Mouse (Mus musculus) kidney, adult 8-10 months (tissue): Measurements from ENCODE around the gene Pa2g4.
"Not testable (repeated sequence)": the region's sequence is repeated elsewhere in the genome, so short reads cannot be mapped to it uniquely, and the experiment has no call there.

Experiments used
- DNase-seq, 2 experiments: peaks; one replicate each; pipeline ENCODE4 v3.0.0; 2022

The Pa2g4 gene

GRCm38 (mm10) chr10:128565788-128566531 is at the start of gene Pa2g4:
TSS of gene Pa2g4 (minus strand) at chr10:128565987.
- DNase-seq, result peak; percentile 99

GRCm38 (mm10) chr10:128614934-128615333 is 49.1 kb upstream of the Pa2g4 start:
- DNase-seq, result no peak

GRCm38 (mm10) chr10:128613820-128614219 is 48.0 kb upstream of the Pa2g4 start:
- not testable (repeated sequence) for DNase-seq

GRCm38 (mm10) chr10:128613154-128613440 is 47.3 kb upstream of the Pa2g4 start:
- DNase-seq, result no peak

- peak; percentile 56 to 73 for DNase-seq
Measured at GRCm38 (mm10) chr10:128612433-128613153, 46.8 kb upstream of the Pa2g4 start.

GRCm38 (mm10) chr10:128606483-128606882 is 40.7 kb upstream of the Pa2g4 start:
- DNase-seq, result no peak

GRCm38 (mm10) chr10:128602470-128603128 is 36.8 kb upstream of the Pa2g4 start:
- DNase-seq, result no peak

- no peak for DNase-seq
Measured at GRCm38 (mm10) chr10:128601499-128601898, 35.7 kb upstream of the Pa2g4 start.

- DNase-seq, result no peak
Measured at GRCm38 (mm10) chr10:128598476-128598875, 32.7 kb upstream of the Pa2g4 start.

- DNase-seq, result no peak
Measured at GRCm38 (mm10) chr10:128592797-128593196, 27.0 kb upstream of the Pa2g4 start.

GRCm38 (mm10) chr10:128591436-128591835 is 25.6 kb upstream of the Pa2g4 start:
- no peak for DNase-seq

- DNase-seq, result peak; percentile 59 to 71
Measured at GRCm38 (mm10) chr10:128590193-128590690, 24.5 kb upstream of the Pa2g4 start.

GRCm38 (mm10) chr10:128589464-128590192 is 23.8 kb upstream of the Pa2g4 start, which contains the start of gene Erbb3:
TSS of gene Erbb3 (minus strand) at chr10:128589652.
- DNase-seq, result peak; percentile 79 to 80

GRCm38 (mm10) chr10:128588775-128589463 is 23.1 kb upstream of the Pa2g4 start:
- peak; percentile 73 to 74 for DNase-seq

GRCm38 (mm10) chr10:128588136-128588535 is 22.3 kb upstream of the Pa2g4 start:
- peak in 1 of 2 experiments; percentile 30 for DNase-seq

- DNase-seq, result peak; percentile 80 to 86
Measured at GRCm38 (mm10) chr10:128587697-128588096, 21.9 kb upstream of the Pa2g4 start.

- DNase-seq, result no peak
Measured at GRCm38 (mm10) chr10:128587120-128587519, 21.3 kb upstream of the Pa2g4 start.

- DNase-seq, result no peak
Measured at GRCm38 (mm10) chr10:128586546-128586945, 20.8 kb upstream of the Pa2g4 start.

GRCm38 (mm10) chr10:128584386-128584785 is 18.6 kb upstream of the Pa2g4 start:
- DNase-seq, result peak; percentile 65 to 80

GRCm38 (mm10) chr10:128583644-128584043 is 17.9 kb upstream of the Pa2g4 start:
- peak; percentile 90 to 94 for DNase-seq

GRCm38 (mm10) chr10:128579731-128580130 is 13.9 kb upstream of the Pa2g4 start:
- no peak for DNase-seq

- no peak for DNase-seq
Measured at GRCm38 (mm10) chr10:128579298-128579697, 13.5 kb upstream of the Pa2g4 start.
